Mouse (Mus musculus) splenic B cell, adult 2 months (primary cell): ENCODE measurements around the gene Dnttip2.
"Not testable (repeated sequence)": the region's sequence is repeated elsewhere in the genome, so short reads cannot be mapped to it uniquely, and the experiment has no call there.

Source experiments
- DNase-seq: peaks from one replicate; pipeline ENCODE4 v3.0.0-alpha.2; 2011; ENCODE audit warnings: low read depth, low spot score
- H3K27me3 ChIP-seq: 2 replicates; pipeline ENCODE4 v1.6.1; 2012; ENCODE audit warnings: mild to moderate bottlenecking, low read length, moderate library complexity, mixed read lengths; ENCODE audit not compliant: control insufficient read depth, poor library complexity, insufficient read depth, severe bottlenecking
- H3K36me3 ChIP-seq: 2 replicates; pipeline ENCODE4 v1.6.1; 2012; ENCODE audit warnings: mild to moderate bottlenecking, low read length, moderate library complexity, mixed read lengths; ENCODE audit not compliant: control insufficient read depth, poor library complexity, insufficient read depth, severe bottlenecking

Dnttip2 gene

DNA sequence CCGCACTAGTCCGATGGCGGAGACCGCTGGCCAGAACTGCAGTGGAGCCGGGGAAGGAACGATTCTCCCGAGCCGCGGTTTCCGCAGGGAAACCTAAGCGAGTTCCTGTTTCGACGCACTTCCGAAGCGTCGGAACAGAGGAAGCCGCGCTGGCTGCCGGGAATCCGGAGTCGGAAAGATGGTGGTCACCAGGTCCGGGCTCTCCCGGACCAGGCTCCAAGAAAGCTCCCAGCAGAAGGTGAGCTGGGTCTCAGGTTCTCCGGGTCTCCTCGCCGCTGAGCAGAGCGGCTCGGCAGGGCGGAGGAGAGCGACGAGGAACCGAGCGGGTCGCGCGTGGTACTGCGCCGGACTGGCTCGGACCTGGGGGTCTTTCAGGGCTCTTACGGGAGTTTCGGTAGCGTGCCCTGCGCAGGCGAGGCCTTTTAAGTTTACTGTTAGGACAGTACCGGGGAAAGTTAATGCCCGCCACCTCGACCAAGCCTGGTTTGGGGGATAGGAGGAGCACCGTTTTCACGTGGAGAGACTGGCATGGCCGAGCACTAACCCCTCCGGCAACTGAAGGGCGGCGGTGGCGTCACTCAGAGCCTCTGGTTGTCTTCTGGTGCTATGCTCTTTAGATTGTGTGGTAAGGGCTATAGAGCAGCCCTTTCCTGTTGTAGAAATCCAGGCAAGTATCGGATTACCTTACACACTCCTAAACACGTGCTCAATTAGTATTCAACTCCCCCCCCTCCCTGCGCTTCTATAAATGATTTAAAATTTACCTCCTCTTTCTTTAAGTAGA, at the start of gene Dnttip2:
TSS of gene Dnttip2 (plus strand) at position 148 of the 784 bp plus-strand sequence.
- Histone ChIP-seq H3K27me3 (no peaks in the 10 kb centered on the region), H3K36me3 (peaks cover 8% of the 10 kb centered on the region; the same call in 1 of the 2 replicates)
- DNase-seq = peak; percentile 93

DNA sequence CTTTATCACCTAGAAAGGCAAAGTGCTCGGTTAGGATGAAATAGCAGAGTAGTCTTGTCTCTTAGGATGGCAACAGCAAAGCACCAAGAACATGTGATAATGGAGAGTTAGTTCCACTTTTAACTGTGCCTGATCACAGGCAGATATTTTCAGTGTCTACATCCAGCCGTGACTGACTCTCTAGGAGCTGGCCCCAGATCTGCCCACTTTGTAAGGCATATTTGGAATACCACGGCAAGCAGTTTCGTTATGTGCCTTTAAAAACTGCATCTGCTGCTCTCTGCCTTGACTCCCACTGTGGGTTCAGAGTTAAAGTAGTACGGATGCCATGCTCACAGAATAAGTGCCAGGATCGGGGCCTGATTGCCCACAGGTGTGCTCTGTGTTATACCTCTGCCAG, 47.2 kb upstream of the Dnttip2 start:
- not testable (repeated sequence) for H3K27me3 ChIP-seq, DNase-seq, H3K36me3 ChIP-seq

DNA sequence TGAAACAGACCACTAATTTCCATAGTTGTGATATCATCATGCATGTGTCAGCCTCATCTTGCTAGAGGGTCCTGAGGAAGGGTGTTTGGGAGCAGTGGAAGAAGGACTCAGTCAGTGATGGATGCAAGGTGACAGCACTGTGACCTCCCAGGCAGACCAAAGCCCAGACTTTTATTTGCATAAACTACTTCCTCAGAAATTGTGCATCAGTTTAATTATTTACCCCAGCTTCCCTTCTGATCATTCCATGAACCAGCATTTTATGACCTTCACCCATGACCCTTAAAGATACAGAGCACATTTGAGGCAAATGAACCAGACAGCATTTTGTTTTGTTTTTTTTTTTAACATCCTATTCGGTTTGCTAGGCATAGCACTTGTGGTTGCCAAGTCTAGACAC, 38.4 kb upstream of the Dnttip2 start:
- no peaks in the 10 kb centered on the region for H3K27me3 ChIP-seq
- no peaks in the 10 kb centered on the region for H3K36me3 ChIP-seq
- DNase-seq = no peak

DNA sequence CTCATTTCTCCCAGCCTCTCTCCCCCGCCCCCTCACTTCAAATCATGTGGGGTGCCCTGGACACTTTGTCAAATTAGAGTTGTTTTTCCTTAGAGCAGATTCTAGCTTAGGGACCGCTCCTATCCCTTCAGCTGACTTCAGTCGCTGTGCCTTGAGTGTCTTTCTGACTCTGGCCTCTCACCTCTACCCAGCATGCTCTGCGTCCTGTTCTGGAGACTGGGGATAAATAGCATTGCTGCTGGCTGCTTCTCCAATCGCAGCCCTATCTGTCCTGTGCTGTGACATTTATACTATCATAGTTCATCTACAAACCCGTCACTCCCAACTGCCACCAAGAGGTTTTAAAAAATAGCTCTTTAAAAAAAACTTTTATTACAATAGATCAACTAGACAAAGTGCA, 31.3 kb upstream of the Dnttip2 start:
- H3K27me3 ChIP-seq = no peaks in the 10 kb centered on the region
- H3K36me3 ChIP-seq = no peaks in the 10 kb centered on the region
- DNase-seq = no peak

DNA sequence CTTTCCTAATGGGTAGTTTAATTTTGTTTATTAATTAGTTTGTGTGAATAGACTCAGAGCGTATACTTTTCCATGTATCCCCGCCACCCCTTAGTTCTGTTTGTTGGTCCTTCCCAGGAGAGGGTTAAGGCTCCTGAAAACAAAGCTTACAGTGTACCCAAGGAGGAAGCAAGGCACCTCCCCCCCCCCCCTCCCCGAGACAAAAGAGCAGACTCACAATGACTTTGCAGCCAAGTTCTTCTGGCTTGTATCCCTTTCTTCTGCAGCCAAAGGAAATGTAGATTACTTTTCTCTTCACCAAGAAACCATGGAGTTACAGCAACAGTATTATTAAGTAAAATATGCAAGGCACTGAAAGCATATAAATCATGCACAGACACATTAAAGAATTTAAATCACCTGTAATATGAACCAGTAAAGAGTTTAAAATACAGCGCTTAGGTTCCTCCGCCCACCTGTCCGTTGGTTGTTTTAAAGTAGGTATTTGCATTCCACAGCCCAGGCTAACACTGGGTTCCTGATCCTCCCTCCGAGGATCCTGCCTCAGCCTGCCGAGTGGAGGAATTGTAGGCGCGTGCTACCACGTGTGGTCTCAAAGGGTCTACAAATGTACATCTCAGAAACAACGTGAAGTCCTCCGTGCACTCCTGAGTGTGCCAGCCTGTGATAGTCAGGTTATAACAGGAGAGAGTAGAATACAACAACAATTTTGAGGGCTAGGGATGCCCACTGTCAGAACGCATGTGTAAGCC, 30.6 kb upstream of the Dnttip2 start:
- no peak for DNase-seq
- Histone ChIP-seq H3K27me3 (no peaks in the 10 kb centered on the region), H3K36me3 (no peaks in the 10 kb centered on the region)

DNA sequence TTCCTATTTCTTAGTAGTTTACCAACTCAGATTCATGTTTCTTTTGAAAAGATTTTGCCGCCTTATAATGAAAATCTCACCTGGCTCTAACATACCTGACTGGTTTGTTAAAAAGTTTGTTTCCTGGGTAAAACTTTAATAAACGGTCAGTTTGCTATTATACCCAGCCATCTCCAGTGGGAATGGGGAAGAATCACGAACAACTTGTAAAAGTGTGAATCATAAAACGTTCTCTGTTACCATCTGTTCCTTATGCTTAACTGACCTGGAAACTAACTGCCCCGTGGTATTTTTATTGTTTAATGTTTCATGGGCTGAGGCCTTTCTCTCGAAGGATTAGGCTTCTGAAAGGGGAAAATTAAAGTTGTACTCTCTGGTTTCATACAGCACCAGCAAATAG, 29.4 kb upstream of the Dnttip2 start:
- no peaks in the 10 kb centered on the region for H3K27me3 ChIP-seq
- DNase-seq = no peak
- no peaks in the 10 kb centered on the region for H3K36me3 ChIP-seq

DNA sequence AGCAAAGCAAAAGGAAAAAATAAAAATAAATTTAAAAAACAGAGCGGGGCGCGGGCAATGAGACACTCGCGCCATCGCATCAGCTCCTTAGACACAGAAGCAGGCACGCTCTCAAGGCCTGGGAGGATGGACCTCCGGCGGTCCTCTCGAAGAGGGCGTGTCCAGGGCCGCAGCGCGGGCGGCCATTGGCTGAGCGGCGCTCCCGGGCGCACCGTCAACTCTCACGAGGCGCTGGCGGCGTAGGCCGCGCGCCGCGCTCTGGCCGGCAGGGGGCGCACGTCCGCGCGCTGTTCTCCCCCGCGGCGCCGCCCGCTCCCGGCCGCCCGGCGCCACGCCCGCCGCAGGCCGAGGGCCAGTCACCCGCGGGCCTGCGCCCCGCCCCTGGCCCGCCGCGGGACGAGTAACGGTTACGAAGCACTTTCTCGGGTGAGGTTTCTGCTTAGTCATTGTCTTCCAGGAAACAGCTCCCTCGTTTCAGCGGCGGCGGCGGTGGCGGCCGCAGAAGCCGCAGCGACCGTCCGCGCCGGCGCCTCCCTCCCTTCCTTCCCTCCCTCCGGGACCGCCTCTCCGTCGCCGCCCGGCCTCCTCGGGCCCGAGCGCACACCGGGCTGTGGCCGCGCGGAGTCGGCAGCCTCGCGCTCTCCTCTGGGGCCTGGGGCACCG, 28.8 kb upstream of the Dnttip2 start, which contains the start of gene Gclm:
TSS of gene Gclm (plus strand) at position 343 of the 663 bp plus-strand sequence.
- peak; percentile 96 for DNase-seq
- Histone ChIP-seq H3K36me3 (no peaks in the 10 kb centered on the region), H3K27me3 (no peaks in the 10 kb centered on the region)

DNA sequence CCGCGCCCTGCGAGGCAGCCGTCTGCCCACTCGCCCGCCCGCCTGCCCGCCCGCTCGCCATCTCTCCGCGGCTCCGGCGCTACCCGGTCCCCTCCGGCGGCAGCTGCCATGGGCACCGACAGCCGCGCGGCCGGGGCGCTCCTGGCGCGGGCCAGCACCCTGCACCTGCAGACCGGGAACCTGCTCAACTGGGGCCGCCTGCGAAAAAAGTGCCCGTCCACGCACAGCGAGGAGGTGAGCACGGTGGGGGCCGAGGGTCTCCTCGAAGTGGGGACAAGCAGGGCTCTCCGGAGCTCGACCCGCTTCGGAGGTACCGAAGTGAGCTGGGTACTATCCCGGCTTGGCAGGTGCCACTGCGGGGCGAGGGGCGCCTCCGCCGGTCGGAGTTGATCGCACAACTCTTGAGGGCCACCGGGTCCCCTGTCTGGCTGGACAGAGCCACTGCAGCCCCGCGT, 28.3 kb upstream of the Dnttip2 start:
- DNase-seq = peak; percentile 61
- Histone ChIP-seq H3K36me3 (no peaks in the 10 kb centered on the region), H3K27me3 (no peaks in the 10 kb centered on the region)

DNA sequence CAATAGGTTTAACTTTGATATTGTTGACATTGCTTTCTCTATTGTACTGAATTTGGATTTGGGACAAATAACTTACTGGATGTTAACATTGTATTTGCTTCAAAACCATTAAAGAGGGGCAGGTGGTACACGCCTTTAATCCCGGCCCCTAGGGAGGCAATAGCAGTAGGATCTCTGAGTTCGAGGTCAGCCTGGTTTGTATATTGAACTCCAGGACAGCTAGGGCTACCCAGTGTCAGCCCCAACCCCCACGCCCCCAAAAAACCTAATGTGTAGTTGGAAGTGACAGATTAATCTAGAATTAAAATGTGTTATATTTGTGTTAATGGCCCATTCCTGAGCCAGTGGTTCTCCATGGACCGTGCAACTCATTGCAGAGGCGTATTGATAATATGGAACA, 27.8 kb upstream of the Dnttip2 start:
- no peaks in the 10 kb centered on the region for H3K36me3 ChIP-seq
- no peak for DNase-seq
- H3K27me3 ChIP-seq = no peaks in the 10 kb centered on the region

DNA sequence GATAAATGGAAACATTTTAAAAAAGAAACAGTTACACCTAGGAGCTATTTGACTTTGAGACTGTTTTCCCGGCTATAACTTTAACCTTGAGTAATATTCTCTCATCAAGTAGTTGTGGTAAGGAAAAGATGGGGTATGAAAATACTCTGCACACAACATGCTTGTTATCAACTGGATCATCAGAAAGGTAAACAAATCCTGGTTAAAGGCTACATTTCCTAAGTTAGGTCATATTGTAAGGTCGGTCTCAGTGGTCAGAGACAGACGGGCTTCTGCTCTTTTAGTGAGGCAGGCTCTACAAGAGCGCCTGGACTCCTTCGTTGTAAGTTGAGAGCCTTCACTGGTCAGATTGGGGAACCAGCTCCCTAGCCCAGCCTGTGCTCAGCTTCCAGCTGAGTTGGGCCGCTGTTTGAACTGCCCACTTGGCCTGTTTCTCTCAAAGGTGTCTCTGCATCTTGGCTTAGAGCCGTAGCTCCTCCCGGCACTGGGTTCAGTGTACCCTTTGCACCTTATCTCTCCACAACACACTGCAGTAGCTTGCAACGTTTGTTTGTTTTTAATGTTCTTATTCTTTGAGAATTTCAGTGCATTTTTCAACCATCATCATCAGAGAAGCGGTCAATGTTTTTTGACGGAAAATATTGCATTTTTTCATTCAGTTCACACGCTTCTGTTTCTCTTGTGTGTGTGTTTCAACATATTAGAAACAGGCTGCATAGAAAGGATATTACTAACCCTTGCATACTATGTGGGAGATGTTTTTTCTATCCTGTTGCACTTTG, 27.0 kb upstream of the Dnttip2 start:
- no peaks in the 10 kb centered on the region for H3K36me3 ChIP-seq
- H3K27me3 ChIP-seq = no peaks in the 10 kb centered on the region
- no peak for DNase-seq

DNA sequence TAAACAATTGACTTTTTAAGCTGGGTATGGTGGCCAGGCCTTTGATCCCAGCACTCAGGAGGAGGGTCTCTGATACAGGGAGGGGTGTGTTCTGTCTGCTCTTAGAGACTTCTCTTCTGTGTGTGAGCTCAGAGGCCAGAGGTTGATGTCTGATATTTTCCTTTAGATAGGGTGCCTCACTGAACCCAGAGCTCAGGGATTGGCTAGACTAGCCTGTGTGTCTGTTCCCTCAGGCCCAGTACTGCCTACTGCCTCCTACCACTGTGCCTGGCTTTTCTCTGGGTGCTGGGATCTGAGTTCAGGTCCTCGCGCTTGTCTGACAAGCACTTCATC, 26.5 kb upstream of the Dnttip2 start:
- no peaks in the 10 kb centered on the region for H3K27me3 ChIP-seq
- no peaks in the 10 kb centered on the region for H3K36me3 ChIP-seq
- no peak for DNase-seq

DNA sequence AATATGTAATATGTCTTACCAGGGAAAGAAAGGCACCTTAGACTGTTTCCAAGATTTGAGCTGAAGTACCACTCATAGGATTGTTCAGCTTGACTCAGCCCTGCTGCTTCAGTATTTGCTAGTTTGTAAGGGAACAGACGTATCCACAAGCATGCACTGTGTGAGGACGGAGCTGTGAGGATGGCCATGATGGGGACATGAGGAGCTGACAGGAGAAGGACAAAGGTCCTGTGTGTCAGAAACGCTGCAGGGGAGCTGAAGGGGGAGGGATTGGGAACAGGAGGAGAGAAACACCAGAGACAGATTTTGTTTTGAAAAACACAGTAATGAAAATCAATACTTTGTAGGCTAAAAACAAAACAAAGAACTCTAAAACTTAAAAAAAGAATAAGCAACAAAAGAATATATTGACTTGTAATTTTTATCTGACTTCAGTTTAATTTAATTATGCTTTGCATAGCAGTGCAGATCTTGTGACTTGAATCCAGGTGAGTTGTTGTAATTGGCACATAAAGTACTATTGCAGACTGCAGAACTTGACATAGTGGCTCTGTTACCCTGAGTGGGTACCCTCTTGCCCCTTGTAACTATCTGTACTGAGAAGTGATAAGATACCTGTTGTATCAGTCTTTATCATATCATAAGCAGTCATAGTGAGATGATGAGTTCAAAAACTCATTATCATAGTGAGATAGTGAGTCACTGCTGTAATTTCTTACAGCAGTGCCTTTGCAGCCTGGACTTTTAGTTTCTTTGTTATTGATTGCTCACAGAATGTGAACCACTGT, 21.5 kb upstream of the Dnttip2 start:
- Histone ChIP-seq H3K36me3 (no peaks in the 10 kb centered on the region), H3K27me3 (no peaks in the 10 kb centered on the region)
- DNase-seq = no peak

DNA sequence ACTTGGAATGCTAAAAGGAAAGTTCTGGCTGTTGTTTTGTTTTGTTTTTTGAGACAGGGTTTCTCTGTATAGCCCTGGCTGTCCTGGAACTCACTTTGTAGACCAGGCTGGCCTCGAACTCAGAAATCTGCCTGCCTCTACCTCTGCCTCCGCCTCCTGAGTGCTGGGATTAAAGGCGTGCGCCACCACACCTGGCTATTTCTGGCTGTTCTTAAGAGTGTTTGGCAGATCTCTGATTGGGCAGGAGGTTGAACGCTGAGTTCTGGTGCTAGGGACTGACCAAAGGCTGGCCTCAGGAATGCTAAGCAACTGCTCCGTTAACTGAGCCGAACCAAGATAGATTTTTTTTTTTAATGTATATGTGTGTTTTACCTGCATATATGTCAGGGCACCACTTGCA, 20.1 kb upstream of the Dnttip2 start:
- H3K27me3 ChIP-seq, H3K36me3 ChIP-seq, DNase-seq: not testable (repeated sequence)

DNA sequence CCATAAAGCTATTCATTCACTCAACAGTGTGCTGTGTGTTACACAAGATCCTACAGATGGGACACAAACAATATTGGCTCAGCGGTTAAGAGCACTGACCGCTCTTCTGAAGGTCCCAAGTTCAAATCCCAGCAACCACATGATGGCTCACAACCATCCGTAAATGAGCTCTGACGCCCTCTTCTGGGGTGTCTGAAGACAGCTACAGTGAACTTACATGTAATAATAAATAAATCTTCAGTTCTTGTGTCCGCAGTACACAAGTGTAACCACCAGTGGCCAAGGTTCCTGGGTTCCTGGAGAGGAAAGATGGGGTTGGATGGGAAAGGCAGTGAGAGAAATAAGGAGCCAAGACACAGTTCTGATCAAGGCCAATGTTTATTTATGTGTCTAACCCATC, 4.2 kb upstream of the Dnttip2 start:
- H3K27me3 ChIP-seq = no peaks in the 10 kb centered on the region
- no peaks in the 10 kb centered on the region for H3K36me3 ChIP-seq
- DNase-seq = peak; percentile 27
